Mouse (Mus musculus) frontal cortex, postnatal 10 days (tissue): ENCODE results near the gene Vars.
A peak's percentile ranks its signal among the peaks of the same experiment; 100 is the strongest.
"Not testable (repeated sequence)": the region's sequence is repeated elsewhere in the genome, so short reads cannot be mapped to it uniquely, and the experiment has no call there.

Source experiments
- DNase-seq, 2 experiments: peaks; one replicate each; pipeline ENCODE4 v3.0.0; 2022; ENCODE audit warnings: low spot score in 2 of 2, mixed read lengths in 1 of 2

The Vars gene

GRCm38 (mm10) chr17:34972069-34972749 lies 28.6 kb upstream of the Vars start, which contains the start of the genes Hspa1a and Hspa1l:
TSS of gene Hspa1a (minus strand) at chr17:34972156.
TSS of gene Hspa1l (plus strand) at chr17:34972703.
- DNase-seq: peak; percentile 57 to 74

GRCm38 (mm10) chr17:34975581-34976492 lies 24.9 kb upstream of the Vars start:
- DNase-seq: no peak

- no peak for DNase-seq
Measured at GRCm38 (mm10) chr17:34977000-34977399, 23.8 kb upstream of the Vars start.

- DNase-seq: no peak
Measured at GRCm38 (mm10) chr17:34978239-34978638, 22.5 kb upstream of the Vars start.

- no peak for DNase-seq
Measured at GRCm38 (mm10) chr17:34979631-34980030, 21.2 kb upstream of the Vars start.

- DNase-seq: no peak
Measured at GRCm38 (mm10) chr17:34980655-34981054, 20.1 kb upstream of the Vars start.

- DNase-seq: peak; percentile 81 to 89
Measured at GRCm38 (mm10) chr17:34981690-34982180, 19.1 kb upstream of the Vars start, which contains the start of gene Lsm2. TSS of gene Lsm2 (plus strand) at chr17:34981862.

GRCm38 (mm10) chr17:34982328-34982727 lies 18.5 kb upstream of the Vars start:
- DNase-seq: no peak

- DNase-seq: no peak
Measured at GRCm38 (mm10) chr17:34984218-34984617, 16.6 kb upstream of the Vars start.

GRCm38 (mm10) chr17:34994751-34995150 lies 6.0 kb upstream of the Vars start:
- no peak for DNase-seq

- DNase-seq: not testable (repeated sequence)
Measured at GRCm38 (mm10) chr17:34995192-34995591, 5.6 kb upstream of the Vars start.

- DNase-seq: not testable (repeated sequence)
Measured at GRCm38 (mm10) chr17:34995927-34996326, 4.9 kb upstream of the Vars start.

- DNase-seq: no peak
Measured at GRCm38 (mm10) chr17:34996411-34997141, 4.2 kb upstream of the Vars start.

- DNase-seq: no peak
Measured at GRCm38 (mm10) chr17:34997142-34997483, 3.7 kb upstream of the Vars start.

GRCm38 (mm10) chr17:34998526-34999430 lies 2.0 kb upstream of the Vars start:
- no peak for DNase-seq

- not testable (repeated sequence) for DNase-seq
Measured at GRCm38 (mm10) chr17:34999871-35000716, 693 bp upstream of the Vars start.

GRCm38 (mm10) chr17:35001452-35002152 lies 815 bp downstream of the Vars start:
- no peak for DNase-seq

- no peak for DNase-seq
Measured at GRCm38 (mm10) chr17:35002153-35002865, 1.5 kb downstream of the Vars start.
